Mouse (Mus musculus) hindbrain, embryonic 14.5 days (tissue): ENCODE measurements around the gene Nprl3. TPM values are rescaled to one million over a fixed set of nuclear protein-coding genes. Genes with fewer than 3 reads are reported as not detected.
"Not testable (repeated sequence)": the region's sequence is repeated elsewhere in the genome, so short reads cannot be mapped to it uniquely, and the experiment has no call there.

Experiments
- ATAC-seq: fragments of 200-750 bp; cut with Nextera tagmentation; 2 replicates; pipeline ENCODE4 v1.8.0; 2017; ENCODE audit warnings: moderate number of reproducible peaks, mild to moderate bottlenecking, moderate TSS enrichment, moderate library complexity; ENCODE audit not compliant: low FRiP score
- DNase-seq: peaks from one replicate; pipeline ENCODE4 v3.0.0-alpha.2; 2015; ENCODE audit warnings: low spot score
- H3K27ac ChIP-seq: fragments of 300-500 bp; sonication (generic); 2 replicates; pipeline ENCODE4 v1.5.1; 2014; ENCODE audit warnings: mild to moderate bottlenecking, moderate library complexity
- H3K27me3 ChIP-seq: fragments of 300-500 bp; sonication (generic); 2 replicates; pipeline ENCODE4 v1.6.1; 2014; ENCODE audit warnings: mild to moderate bottlenecking, low read length, mixed read lengths; ENCODE audit not compliant: control insufficient read depth, insufficient read depth
- H3K36me3 ChIP-seq: fragments of 300-500 bp; sonication (generic); replicated peaks from 2 replicates; pipeline ENCODE4 v1.6.1; 2014; ENCODE audit not compliant: control insufficient read depth, insufficient read depth
- H3K4me1 ChIP-seq: fragments of 300-500 bp; sonication (generic); replicated peaks from 2 replicates; pipeline ENCODE4 v1.6.1; 2014; ENCODE audit warnings: antibody characterized with exemption, low read length, mixed read lengths; ENCODE audit not compliant: control insufficient read depth, insufficient read depth
- H3K4me2 ChIP-seq: fragments of 300-500 bp; sonication (generic); replicated peaks from 2 replicates; pipeline ENCODE4 v1.6.1; 2014; ENCODE audit warnings: mild to moderate bottlenecking, moderate library complexity
- H3K4me3 ChIP-seq: fragments of 300-500 bp; sonication (generic); replicated peaks from 2 replicates; pipeline ENCODE4 v1.5.1; 2014; ENCODE audit warnings: mild to moderate bottlenecking, low read length
- H3K9ac ChIP-seq: fragments of 300-500 bp; sonication (generic); 2 replicates; pipeline ENCODE4 v1.6.1; 2014
- H3K9me3 ChIP-seq: fragments of 300-500 bp; sonication (generic); 2 replicates; pipeline ENCODE4 v1.6.1; 2016; ENCODE audit warnings: low read length; ENCODE audit not compliant: control insufficient read depth
- WGBS: fragments of 180-500 bp; shearing (Covaris S2); extraction: QIAGEN DNeasy Blood & Tissue Kit; methylation state at CpG from one replicate; pipeline ENCODE4 v1.1.7; 2014; 5-methylcytosine and 5-hydroxymethylcytosine counted together
- polyA plus RNA-seq: library from polyadenylated mRNA; unstranded; fragments of >200 nt; fragmentation: Nextera tagmentation; extraction: Ambion mirVana; gene quantifications from 2 replicates; pipeline ENCODE4 v1.2.1, GENCODE M21; 2014

Gene Nprl3
- polyA plus RNA-seq, 1 experiment from 2014 or later: 35.3 TPM

GRCm38 (mm10) chr11:32215372-32216162 lies 51.9 kb downstream of the Nprl3 start:
- ATAC-seq: no peak
- DNase-seq: no peak

GRCm38 (mm10) chr11:32210623-32211022 lies 56.9 kb downstream of the Nprl3 start:
- Histone ChIP-seq H3K36me3 (peaks cover 27% of the 10 kb centered on the region), H3K9me3 (no peaks in the 10 kb centered on the region), H3K4me2 (no peak overlapping the region), H3K27me3 (no peaks in the 10 kb centered on the region), H3K9ac (no peak overlapping the region), H3K4me3 (no peak overlapping the region), H3K27ac (no peak overlapping the region), H3K4me1 (peaks cover 5% of the 10 kb centered on the region; the same call in 1 of the 2 replicates)
- no peak for ATAC-seq
- 91% methylated on average over 9 of the region's 9 CpGs for WGBS
- DNase-seq: no peak

More at GRCm38 (mm10) chr11:32215372-32216162, 51.9 kb downstream of the Nprl3 start:
- Histone ChIP-seq H3K9ac (no peak overlapping the region), H3K27ac (no peak overlapping the region), H3K4me2 (no peak overlapping the region), H3K36me3 (0 out of 2 replicates have a peak, but pooled peaks cover 2% of the 10 kb centered on the region), H3K4me3 (no peak overlapping the region), H3K9me3 (no peaks in the 10 kb centered on the region), H3K27me3 (no peaks in the 10 kb centered on the region), H3K4me1 (0 out of 2 replicates have a peak, but pooled peaks cover 8% of the 10 kb centered on the region)
- WGBS: 94% methylated on average over 18 of the region's 18 CpGs

GRCm38 (mm10) chr11:32205058-32205873 lies 62.2 kb downstream of the Nprl3 start, which contains the start of gene Snrnp25:
Gene Snrnp25 (plus strand): TSS chr11:32205415.
- Histone ChIP-seq H3K9me3 (no peaks in the 10 kb centered on the region), H3K4me1 (peaks cover 12% of the 10 kb centered on the region; the same call in 1 of the 2 replicates), H3K27me3 (no peaks in the 10 kb centered on the region), H3K36me3 (peaks cover 23% of the 10 kb centered on the region), H3K27ac (0 out of 2 replicates have a peak within 1 kb of the TSS, but pooled peaks have one; percentile 12), H3K9ac (peak within 1 kb of the TSS; percentile 69), H3K4me2 (peak within 1 kb of the TSS; percentile 69), H3K4me3 (peak within 1 kb of the TSS; percentile 53)
- ATAC-seq: peak; percentile 100
- DNase-seq: peak; percentile 98
- WGBS: under 1% methylated on average over 52 of the region's 52 CpGs

GRCm38 (mm10) chr11:32201922-32202685 lies 65.4 kb downstream of the Nprl3 start:
- no peaks in the 10 kb centered on the region for H3K27me3 ChIP-seq
- H3K4me3 ChIP-seq: no peak overlapping the region
- peaks cover 12% of the 10 kb centered on the region; the same call in 1 of the 2 replicates for H3K4me1 ChIP-seq
- H3K9ac ChIP-seq: no peak overlapping the region
- ATAC-seq (no peak), DNase-seq (no peak)
- WGBS: 85% methylated on average over 11 of the region's 11 CpGs
- no peak overlapping the region for H3K4me2 ChIP-seq
- no peaks in the 10 kb centered on the region for H3K36me3 ChIP-seq
- no peak overlapping the region for H3K27ac ChIP-seq
- H3K9me3 ChIP-seq: no peaks in the 10 kb centered on the region

GRCm38 (mm10) chr11:32200992-32201391 lies 66.5 kb downstream of the Nprl3 start:
- H3K27me3 ChIP-seq, DNase-seq, H3K4me2 ChIP-seq, H3K9ac ChIP-seq, H3K27ac ChIP-seq, H3K36me3 ChIP-seq, H3K4me3 ChIP-seq, ATAC-seq, H3K9me3 ChIP-seq: not testable (repeated sequence)
- whole genome bisulfite sequencing: 63% methylated on average over 1 of the region's 1 CpGs
- peaks cover 11% of the 10 kb centered on the region; the same call in 1 of the 2 replicates for H3K4me1 ChIP-seq

- Histone ChIP-seq H3K27ac (no peak within 1 kb of the TSS), H3K27me3 (no peaks in the 10 kb centered on the region), H3K36me3 (no peaks in the 10 kb centered on the region), H3K4me1 (peaks cover 6% of the 10 kb centered on the region; the same call in 1 of the 2 replicates), H3K9me3 (no peaks in the 10 kb centered on the region), H3K9ac (no peak within 1 kb of the TSS), H3K4me3 (no peak within 1 kb of the TSS), H3K4me2 (no peak within 1 kb of the TSS)
- ATAC-seq: no peak
- no peak for DNase-seq
- 71% methylated on average over 10 of the region's 10 CpGs for WGBS
Observed at GRCm38 (mm10) chr11:32200075-32200601, 67.4 kb downstream of the Nprl3 start, which contains the start of gene Il9r. Gene Il9r (minus strand): TSS chr11:32200279.

GRCm38 (mm10) chr11:32199230-32199629 lies 68.3 kb downstream of the Nprl3 start:
- Histone ChIP-seq H3K27ac (no peak overlapping the region), H3K9me3 (no peaks in the 10 kb centered on the region), H3K4me1 (no peaks in the 10 kb centered on the region), H3K27me3 (no peaks in the 10 kb centered on the region), H3K4me2 (no peak overlapping the region), H3K4me3 (no peak overlapping the region), H3K36me3 (no peaks in the 10 kb centered on the region), H3K9ac (no peak overlapping the region)
- 49% methylated on average over 6 of the region's 6 CpGs for WGBS
- no peak for DNase-seq
- ATAC-seq: no peak

- Histone ChIP-seq H3K4me2 (no peak overlapping the region), H3K27ac (no peak overlapping the region), H3K36me3 (no peaks in the 10 kb centered on the region), H3K9ac (no peak overlapping the region), H3K4me3 (no peak overlapping the region), H3K4me1 (no peaks in the 10 kb centered on the region), H3K27me3 (no peaks in the 10 kb centered on the region), H3K9me3 (no peaks in the 10 kb centered on the region)
- ATAC-seq (no peak), DNase-seq (no peak)
- WGBS: 77% methylated on average over 14 of the region's 14 CpGs
Observed at GRCm38 (mm10) chr11:32198256-32198955, 69.1 kb downstream of the Nprl3 start.
